Mouse (Mus musculus) heart, postnatal 14 days (tissue): ENCODE data around the gene Stom. TPM values are rescaled to one million over a fixed set of nuclear protein-coding genes. Genes with fewer than 3 reads are reported as not detected.

Experiments used
- DNase-seq, 2 experiments: peaks; one replicate each; pipeline ENCODE4 v3.0.0; 2021 to 2022
- intact Hi-C: fragments of 180-260 bp; cut with DNase I; formaldehyde crosslinking; loops from one replicate; pipeline ENCODE4 v1.15.1; 2025
- total RNA-seq, 2 experiments: library from RNA; stranded (reverse); gene quantifications; 2 replicates each; pipeline ENCODE4 v1.2.3; 2021

Gene Stom
- total RNA-seq, 2 experiments from 2014 or later = 65.0 to 72.0 TPM

- DNase-seq = peak; percentile 67 to 80
- intact Hi-C loops = no loop called here
These were observed 14.2 kb downstream of the Stom start for GRCm38 (mm10) chr2:35322404-35323164.

- intact Hi-C loops = no loop called here
- DNase-seq = no peak
These were observed 16.4 kb downstream of the Stom start for GRCm38 (mm10) chr2:35320399-35320798.

DNA sequence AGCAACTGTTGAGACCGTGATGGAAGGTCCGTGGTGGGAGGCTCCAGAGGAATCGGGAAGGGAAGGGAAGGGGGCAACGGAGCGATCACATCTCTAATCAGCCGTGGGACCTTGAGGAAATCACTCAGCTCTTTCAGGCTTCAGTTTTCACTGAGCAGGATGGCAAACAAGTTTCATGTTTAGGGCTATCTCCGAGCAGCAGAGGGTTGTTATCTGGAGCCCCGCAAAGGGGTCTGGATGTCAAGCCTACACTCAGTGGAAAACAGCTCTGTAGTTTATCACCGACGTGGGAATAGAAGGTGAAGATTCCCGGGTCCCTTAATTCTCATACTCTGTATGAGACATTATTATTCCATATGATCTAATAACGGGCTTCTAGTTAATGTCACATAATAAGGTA is 18.4 kb downstream of the Stom start:
- intact Hi-C loops = no loop called here
- DNase-seq = no peak

- intact Hi-C loops = no loop called here
- no peak for DNase-seq
These were observed 19.2 kb downstream of the Stom start for GRCm38 (mm10) chr2:35317604-35318003.

GRCm38 (mm10) chr2:35314300-35314699 is 22.5 kb downstream of the Stom start:
- no peak for DNase-seq
- intact Hi-C loops = no loop called here

- DNase-seq = no peak
- intact Hi-C loops = no loop called here
These were observed 26.8 kb downstream of the Stom start for GRCm38 (mm10) chr2:35309906-35310493.

- intact Hi-C loops = no loop called here
- no peak for DNase-seq
These were observed 28.6 kb downstream of the Stom start for GRCm38 (mm10) chr2:35308166-35308565.

GRCm38 (mm10) chr2:35302049-35302885 is 34.5 kb downstream of the Stom start:
- intact Hi-C loops = no loop called here
- no peak for DNase-seq

DNA sequence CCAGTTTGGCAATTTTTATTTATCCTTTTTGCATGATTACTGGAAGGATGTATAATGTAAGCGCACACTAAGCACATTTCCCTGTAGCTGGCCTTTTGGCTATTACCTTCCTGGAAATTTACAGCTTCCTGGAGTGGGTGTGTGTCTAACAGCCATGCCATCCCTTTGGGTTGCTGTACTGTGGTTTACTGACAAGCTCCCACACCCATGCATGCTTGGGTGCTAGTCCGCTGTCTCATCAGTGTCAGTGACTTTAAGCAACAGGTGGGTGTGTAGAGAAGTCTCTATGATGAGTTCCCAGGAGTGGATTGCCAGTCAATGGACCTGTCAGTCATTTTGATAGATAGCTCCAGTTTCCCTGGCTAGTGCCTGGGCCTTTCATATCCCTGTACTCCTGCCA is 37.3 kb downstream of the Stom start:
- intact Hi-C loops = loop anchor here (5.0 kb wide), 1 partner anchor 203 kb away; no protein-coding TSS in a partner anchor
- DNase-seq = no peak

GRCm38 (mm10) chr2:35297703-35298332 is 39.0 kb downstream of the Stom start:
- intact Hi-C loops = loop anchor here (1.0 to 5.0 kb wide), 3 partner anchors 51 to 204 kb away; partner anchors contain the start of gene 4930402F06Rik
- peak; percentile 79 to 89 for DNase-seq

GRCm38 (mm10) chr2:35293291-35293690 is 43.5 kb downstream of the Stom start:
- intact Hi-C loops = no loop called here
- DNase-seq = no peak

- DNase-seq = no peak
- intact Hi-C loops = no loop called here
These were observed 44.1 kb downstream of the Stom start for GRCm38 (mm10) chr2:35292700-35293099.

DNA sequence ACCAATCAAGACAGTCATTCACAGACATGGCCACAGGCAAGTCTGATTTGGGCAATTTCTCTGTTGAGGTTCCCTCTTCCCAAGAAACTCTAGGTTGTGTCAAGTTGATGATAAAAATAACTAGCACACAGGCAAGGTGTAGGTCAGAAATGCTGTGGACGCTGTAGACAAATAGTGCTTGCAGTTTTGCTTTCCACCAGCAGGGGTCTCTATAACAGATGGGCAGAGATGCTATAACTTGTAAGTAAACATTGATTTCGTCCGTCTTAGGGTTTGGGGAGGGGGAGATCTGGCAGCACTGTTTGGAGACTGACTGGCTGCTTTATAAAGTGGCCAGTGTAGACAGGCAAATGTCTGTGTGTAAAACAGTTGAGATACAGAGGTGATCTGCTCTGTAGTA is 44.9 kb downstream of the Stom start:
- DNase-seq = peak; percentile 53 to 78
- intact Hi-C loops = no loop called here

DNA sequence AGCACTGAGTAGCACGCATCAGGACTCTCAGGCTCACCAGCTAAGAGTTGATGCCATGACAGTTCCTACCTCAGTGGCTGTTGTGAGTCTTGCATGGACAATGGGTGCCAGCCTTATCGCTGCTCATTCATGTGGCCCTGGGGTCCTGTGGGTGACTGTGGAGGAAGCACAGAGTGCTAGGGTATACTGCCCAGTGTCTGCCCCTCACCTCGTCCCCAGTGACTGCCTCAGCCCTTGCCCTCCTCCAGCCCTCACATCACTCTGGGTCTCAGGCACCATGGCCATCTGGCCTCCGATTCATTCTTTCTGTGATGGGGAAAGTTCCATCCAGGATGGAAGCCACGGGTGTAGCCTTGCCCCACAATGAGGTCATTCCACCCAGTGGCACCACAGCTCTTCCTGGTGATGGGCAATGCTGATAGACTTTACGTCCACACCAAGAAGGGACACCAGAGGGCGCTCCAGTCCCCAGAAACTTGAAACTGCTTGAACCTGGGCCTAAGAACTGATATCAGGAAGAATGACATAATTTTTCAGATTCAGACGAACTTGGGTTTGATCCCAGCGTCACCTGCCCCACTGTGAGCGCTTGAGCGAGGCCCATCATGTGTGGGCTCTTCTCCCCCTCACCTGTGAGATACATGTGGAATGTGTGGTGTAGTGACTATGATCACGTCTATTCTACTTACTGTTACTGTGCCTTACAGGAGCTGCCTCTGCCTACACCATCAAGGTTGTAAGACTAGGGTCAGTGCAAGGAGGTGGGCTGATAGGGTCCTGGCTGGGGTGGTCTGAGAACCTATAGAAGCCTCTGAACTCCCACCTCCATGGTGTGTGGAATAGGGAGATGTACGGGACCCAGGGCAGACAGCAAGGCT is 47.8 kb downstream of the Stom start:
- intact Hi-C loops = no loop called here
- DNase-seq = peak; percentile 76 to 87

GRCm38 (mm10) chr2:35287017-35287620 is 49.7 kb downstream of the Stom start:
- intact Hi-C loops = no loop called here
- no peak for DNase-seq

- DNase-seq = no peak
- intact Hi-C loops = no loop called here
These were observed 51.6 kb downstream of the Stom start for GRCm38 (mm10) chr2:35285209-35285608.

GRCm38 (mm10) chr2:35283997-35284396 is 52.8 kb downstream of the Stom start:
- no peak for DNase-seq
- intact Hi-C loops = no loop called here

DNA sequence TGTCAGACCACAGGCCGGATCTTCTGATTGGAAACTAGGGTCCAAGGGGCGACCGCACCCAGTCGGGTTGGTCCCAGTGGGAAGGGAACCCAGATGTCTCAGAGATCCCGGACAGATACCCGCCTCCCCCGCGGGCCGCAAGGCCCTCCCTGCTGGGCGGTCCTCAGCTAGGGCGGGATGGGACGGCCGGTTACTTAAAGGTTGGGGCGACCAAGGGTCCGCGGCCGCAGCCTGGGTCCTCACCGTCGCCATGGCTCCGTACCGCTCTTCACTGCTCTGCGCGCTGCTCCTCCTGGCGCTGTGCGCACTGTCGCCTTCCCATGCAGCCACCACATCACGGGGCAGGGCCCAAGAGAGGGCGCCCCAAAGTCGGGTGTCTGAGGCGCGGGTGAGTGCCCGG is 54.6 kb downstream of the Stom start:
- intact Hi-C loops = no loop called here
- DNase-seq = peak; percentile 71 to 78

DNA sequence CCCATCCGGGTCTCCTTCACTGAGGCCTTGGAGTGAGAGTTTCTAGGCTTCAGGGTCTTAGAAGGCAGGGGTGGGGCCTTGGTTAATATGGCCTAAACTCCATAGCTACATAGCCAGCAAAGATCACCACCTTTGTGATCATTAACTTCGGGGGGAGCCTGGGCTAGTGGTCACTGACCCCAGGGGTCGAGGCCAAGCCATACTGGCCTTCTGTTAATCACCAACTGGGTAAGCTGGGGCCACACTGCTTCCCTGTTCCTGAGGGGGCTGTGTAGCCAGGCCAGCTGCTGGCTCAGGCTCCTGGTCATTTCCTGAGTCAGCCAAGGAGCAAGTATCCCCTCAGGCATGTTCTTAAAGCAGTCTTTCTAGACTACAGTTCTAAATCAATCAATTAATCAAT is 56.8 kb downstream of the Stom start:
- intact Hi-C loops = no loop called here
- DNase-seq = no peak
